ENCODE assay signal across 8 mouse cellular contexts in genomic region chr5:126671156-126671555, GRCm38 (mm10).
A peak's percentile ranks its signal among the peaks of the same experiment; 100 is the strongest.
DNase-seq lines count a peak whose midpoint lies in the region.

No protein-coding gene starts in this region.

- intact Hi-C loops in gastrocnemius, postnatal 14 days (cut with DNase I; ENCODE audit: low total_unique reads) = no loop called here
- intact Hi-C loops in gastrocnemius, postnatal 36 days (cut with DNase I) = no loop called here

- peak; percentile 4 for DNase-seq in gastrocnemius, postnatal 14 days
- no peak for DNase-seq in gastrocnemius, postnatal 36 days
- DNase-seq in urinary bladder, postnatal 25 days (ENCODE audit: low spot score) = peak; percentile 5
- DNase-seq in urinary bladder, adult 2 months (ENCODE audit: low spot score) = no peak
- peak; percentile 51 for DNase-seq in embryo, embryonic 9.5 days (ENCODE audit: extremely low spot score)
- DNase-seq in left cerebral cortex, adult 11 months (ENCODE audit: low spot score) = peak; percentile 31
- DNase-seq in spleen, postnatal 14 days (ENCODE audit: low spot score in 2 of 2) = no peak
- DNase-seq in heart, adult 11 months = no peak

Comparison
In these comparisons a context has a peak if more than half of its experiments do, and no peak if none do; other contexts are left out.
1. DNase-seq: peak in gastrocnemius, postnatal 14 days (single experiment), urinary bladder, postnatal 25 days (single experiment), embryo, embryonic 9.5 days (single experiment) and left cerebral cortex, adult 11 months (single experiment); none in gastrocnemius, postnatal 36 days (0 of 2), urinary bladder, adult 2 months (single experiment), spleen, postnatal 14 days (0 of 2) and heart, adult 11 months (single experiment).